Mouse (Mus musculus): Measurements from ENCODE around the gene Gm45062. TPM values are rescaled to one million over a fixed set of nuclear protein-coding genes. Genes with fewer than 3 reads are reported as not detected.

Gene Gm45062
- total and polyA plus RNA-seq, 3 experiments, result 2.7 to 4.1 (median 3.2) TPM

DNA sequence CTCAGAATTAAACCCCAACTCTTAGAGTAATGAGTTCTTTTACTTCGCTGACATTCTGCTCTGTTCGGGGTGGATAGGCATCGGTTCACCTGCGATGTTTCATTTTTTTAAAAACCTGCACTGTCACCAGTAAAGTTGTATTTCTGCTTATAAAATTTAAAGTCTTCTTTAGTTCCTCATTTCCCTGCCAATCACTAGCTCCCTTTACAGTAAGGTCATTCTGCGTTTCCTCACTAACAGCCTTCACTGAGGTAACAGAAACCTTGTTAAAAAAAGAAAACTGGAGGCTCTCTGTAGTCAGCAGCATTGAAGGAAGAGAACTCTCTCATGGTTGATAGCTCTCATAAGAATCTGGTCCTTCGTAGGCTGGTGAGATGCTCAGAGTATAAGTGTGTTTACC is 80.2 kb downstream of the Gm45062 start:
- Histone ChIP-seq H3K4me3 (replicated peaks in 1 of 3; ENCODE audit: low read depth in 2 of 3, low read length in 2 of 3, poor library complexity in 1 of 3) (no peak overlapping the region), H3K27me3 (replicated peaks) (no peaks in the 10 kb centered on the region), H3K4me2 (ENCODE audit: insufficient read depth, low read depth, poor library complexity, severe bottlenecking) (no peak overlapping the region; the same call in 1 of the 2 replicates), H3K9me3 (replicated peaks; ENCODE audit: low read length) (no peaks in the 10 kb centered on the region), H3K36me3 (replicated peaks in 1 of 2; ENCODE audit: control insufficient read depth in 1 of 2, insufficient read depth in 1 of 2, low read length in 1 of 2) (peaks cover 0 to 1% of the 10 kb centered on the region in 2 experiments), H3K4me1 (ENCODE audit: control insufficient read depth in 1 of 2, insufficient read depth in 2 of 2) (peaks cover 7 to 33% of the 10 kb centered on the region in 2 experiments), H3K9ac (ENCODE audit: insufficient read depth, low read depth) (no peak overlapping the region), H3K79me2 (replicated peaks; ENCODE audit: control insufficient read depth, extremely low read depth, insufficient read depth, poor library complexity, severe bottlenecking) (peaks cover 3% of the 10 kb centered on the region; the same call in 1 of the 2 replicates), H3K27ac (ENCODE audit: insufficient read depth, low read depth) (no peak overlapping the region)
- no peak for DNase-seq (ENCODE audit: extremely low read depth)
- TF ChIP-seq UBTF (IDR thresholded peaks at IDR 0.05; ENCODE audit: low read depth, low read length) (no peak), E2F4 (IDR thresholded peaks at IDR 0.05; ENCODE audit: insufficient replicate concordance, low read depth, low read length) (no peak), BHLHE40 (IDR thresholded peaks at IDR 0.05; ENCODE audit: low read depth, low read length) (no peak), POLR2A (IDR thresholded peaks at IDR 0.05; ENCODE audit: low read depth, low read length) (no peak)
- in situ Hi-C loops (cut with MboI; ENCODE audit: low pct_ligation_motif_present, low pct_unique_long_range_greater_than_20kb, low sequenced_read_pairs) (loop anchor here (25.0 kb wide), 1 partner anchor 398 kb away; no protein-coding TSS in a partner anchor), dilution Hi-C loops (cut with MboI; ENCODE audit: extremely low pct_ligation_motif_present, extremely low pct_unique_long_range_greater_than_20kb, low sequenced_read_pairs) (no loop called here)

- peak; percentile 27; the same call in 1 of the 2 replicates for TF ChIP-seq BHLHE40 (IDR thresholded peaks at IDR 0.05; ENCODE audit: low read depth, low read length)
- no peak for TF ChIP-seq MAX (IDR thresholded peaks at IDR 0.05; ENCODE audit: low read length)
- TF ChIP-seq POLR2AphosphoS2 (IDR thresholded peaks at IDR 0.05; ENCODE audit: low read depth, low read length), result no peak
- peak; percentile 20; the same call in 1 of the 2 replicates for TF ChIP-seq TCF12 (IDR thresholded peaks at IDR 0.05; ENCODE audit: low read depth, low read length)
- no peak for TF ChIP-seq SIN3A (IDR thresholded peaks at IDR 0.05; ENCODE audit: low read length)
- TF ChIP-seq CTCF (conservative IDR thresholded peaks at IDR 0.05 in 1 of 2, IDR thresholded peaks at IDR 0.05 in 1 of 2; ENCODE audit: low read depth in 2 of 2, low read length in 2 of 2), result peak in 1 of 2 experiments; percentile 66; a peak in 2 of 4 replicates
- TF ChIP-seq JUND (conservative IDR thresholded peaks at IDR 0.05; ENCODE audit: low read depth, low read length), result no peak
- no peak for TF ChIP-seq ZNF384 (IDR thresholded peaks at IDR 0.05; ENCODE audit: low read depth, low read length)
- TF ChIP-seq PAX5 (IDR thresholded peaks at IDR 0.05; ENCODE audit: low read length), result no peak
- peak; percentile 58 for TF ChIP-seq RAD21 (IDR thresholded peaks at IDR 0.05; ENCODE audit: low read depth, low read length)
- TF ChIP-seq MAFK (IDR thresholded peaks at IDR 0.05; ENCODE audit: insufficient replicate concordance, low read length), result no peak; the same call in 1 of the 2 replicates
- TF ChIP-seq NRF1 (IDR thresholded peaks at IDR 0.05; ENCODE audit: low read depth, low read length), result no peak
- peak; percentile 53 for TF ChIP-seq SMC3 (IDR thresholded peaks at IDR 0.05; ENCODE audit: low read depth, low read length)
- H3K9me3 ChIP-seq (replicated peaks; ENCODE audit: low read length), result no peaks in the 10 kb centered on the region
- no peaks in the 10 kb centered on the region for H3K27me3 ChIP-seq (replicated peaks)
- in situ Hi-C loops (cut with MboI; ENCODE audit: low pct_ligation_motif_present, low pct_unique_long_range_greater_than_20kb, low sequenced_read_pairs), result loop anchor here (25.0 kb wide), 1 partner anchor 394 kb away; no protein-coding TSS in a partner anchor
- no peak overlapping the region for H3K27ac ChIP-seq (ENCODE audit: insufficient read depth, low read depth)
- H3K4me1 ChIP-seq (ENCODE audit: control insufficient read depth in 1 of 2, insufficient read depth in 2 of 2), result peaks cover 7 to 37% of the 10 kb centered on the region in 2 experiments; a peak in 3 of 4 replicates
- no peak overlapping the region for H3K4me3 ChIP-seq (replicated peaks in 1 of 3; ENCODE audit: low read depth in 2 of 3, low read length in 2 of 3, poor library complexity in 1 of 3)
- dilution Hi-C loops (cut with MboI; ENCODE audit: extremely low pct_ligation_motif_present, extremely low pct_unique_long_range_greater_than_20kb, low sequenced_read_pairs), result no loop called here
- H3K36me3 ChIP-seq (replicated peaks in 1 of 2; ENCODE audit: control insufficient read depth in 1 of 2, insufficient read depth in 1 of 2, low read length in 1 of 2), result no peaks in the 10 kb centered on the region
- no peak for DNase-seq (ENCODE audit: extremely low read depth)
- H3K4me2 ChIP-seq (ENCODE audit: insufficient read depth, low read depth, poor library complexity, severe bottlenecking), result peak overlapping the region; percentile 99
- peak overlapping the region; percentile 76 for H3K9ac ChIP-seq (ENCODE audit: insufficient read depth, low read depth)
- peaks cover 3% of the 10 kb centered on the region for H3K79me2 ChIP-seq (replicated peaks; ENCODE audit: control insufficient read depth, extremely low read depth, insufficient read depth, poor library complexity, severe bottlenecking)
Measured at GRCm38 (mm10) chr6:8343271-8343670, 84.0 kb downstream of the Gm45062 start.
